Mouse (Mus musculus) ES-E14 (cell line): ENCODE data around the gene Olfr317.

Experiments used
- MAFK ChIP-seq: IDR thresholded peaks from 2 replicates; pipeline ENCODE4 v1.6.1; 2014; ENCODE audit warnings: mild to moderate bottlenecking, low read depth, low read length, inconsistent platforms; ENCODE audit not compliant: insufficient read depth
- ZC3H11A ChIP-seq: IDR thresholded peaks from 2 replicates; pipeline ENCODE4 v1.6.1; 2012; ENCODE audit warnings: low read depth, mild to moderate bottlenecking, inconsistent platforms, low read length, borderline replicate concordance

GRCm38 (mm10) chr11:58772888-58773287 is 33.9 kb upstream of the Olfr317 start, which contains the start of gene Olfr315:
- TF ChIP-seq ZC3H11A = no peak
- no peak for TF ChIP-seq MAFK
